Mouse (Mus musculus) lung, postnatal 0 days (tissue): ENCODE data around the gene Zfp511.

Experiments used
- CTCF ChIP-seq: IDR thresholded peaks from 2 replicates; pipeline ENCODE4 v1.5.1; 2016; ENCODE audit warnings: antibody characterized with exemption, mild to moderate bottlenecking
- EP300 ChIP-seq: IDR thresholded peaks from 2 replicates; pipeline ENCODE4 v1.6.1; 2016; ENCODE audit warnings: antibody characterized with exemption, mild to moderate bottlenecking, control low read depth

GRCm38 (mm10) chr7:140001086-140001740 is 35.0 kb upstream of the Zfp511 start:
- no peak for TF ChIP-seq EP300
- no peak for TF ChIP-seq CTCF
